Mouse (Mus musculus) adrenal gland, postnatal 4 days (tissue): Measurements from ENCODE around the gene Prr15l. TPM values are rescaled to one million over a fixed set of nuclear protein-coding genes. Genes with fewer than 3 reads are reported as not detected.

Experiments used
- DNase-seq, 2 experiments: peaks; one replicate each; pipeline ENCODE4 v3.0.0; 2021 to 2022; ENCODE audit warnings: low spot score in 2 of 2, mixed read lengths in 2 of 2
- total RNA-seq, 2 experiments: library from RNA; stranded (reverse); gene quantifications; 2 replicates each; pipeline ENCODE4 v1.2.3; 2021

Prr15l gene
- total RNA-seq, 2 experiments from 2014 or later, result 0.28 to 7.8 TPM

DNA sequence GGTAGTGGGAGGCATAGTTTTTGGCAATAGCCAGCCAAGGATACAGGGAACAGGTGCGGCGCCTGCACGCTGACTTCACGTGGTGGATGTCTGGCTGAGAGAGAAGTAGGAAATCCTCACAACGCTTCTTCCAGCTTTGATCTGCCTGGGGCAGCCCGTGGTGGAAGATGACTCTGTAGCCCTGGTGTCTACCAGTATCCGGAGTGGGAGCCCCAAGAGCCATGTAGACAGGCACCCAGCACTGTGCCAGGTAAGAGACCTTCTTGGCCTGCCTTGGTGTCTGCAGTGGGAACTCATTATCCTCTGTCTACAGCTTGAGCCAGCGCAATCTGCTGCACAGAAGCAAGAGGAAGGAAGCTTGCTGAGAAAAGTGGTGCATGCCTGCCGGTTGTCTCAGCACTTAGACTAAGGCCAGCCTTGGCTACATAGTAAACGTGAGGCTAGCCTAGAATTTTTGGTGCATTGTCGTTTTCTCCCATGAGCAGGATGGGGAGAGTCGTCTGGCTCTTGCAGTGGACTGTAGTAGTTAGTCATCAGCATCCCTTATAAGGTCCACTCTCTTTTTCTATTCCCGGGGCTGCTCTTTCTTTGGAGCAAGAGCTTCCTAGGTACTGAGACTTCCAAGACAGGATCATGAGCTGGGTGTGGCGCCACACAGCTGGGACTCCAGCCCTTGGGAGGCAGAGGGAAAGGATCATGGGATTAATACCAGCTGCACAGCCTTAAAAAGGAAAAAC lies 17.1 kb downstream of the Prr15l start:
- no peak for DNase-seq

DNA sequence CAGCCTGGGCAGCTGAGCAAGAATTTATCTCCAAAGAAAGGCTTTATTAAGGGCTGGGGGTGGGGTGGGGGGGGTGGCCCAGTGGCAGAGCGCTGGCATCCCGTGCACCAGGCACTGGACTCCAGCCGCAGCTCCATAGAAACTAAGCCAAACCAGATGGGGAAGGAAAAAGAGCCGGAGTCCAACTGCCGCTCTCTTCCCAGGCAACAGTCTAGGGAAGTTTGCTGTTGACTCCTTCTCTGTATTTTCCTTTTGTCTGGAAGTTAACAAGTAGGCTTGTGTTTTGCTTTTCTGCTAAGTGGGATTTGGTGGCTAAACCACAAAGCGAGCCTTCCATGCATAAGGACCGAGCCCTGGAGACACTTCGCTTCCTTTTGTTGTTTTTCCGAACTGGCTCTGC lies 18.6 kb downstream of the Prr15l start:
- DNase-seq, result no peak

GRCm38 (mm10) chr11:96947849-96948248 lies 19.9 kb downstream of the Prr15l start:
- DNase-seq, result no peak

GRCm38 (mm10) chr11:96950767-96951166 lies 22.9 kb downstream of the Prr15l start:
- no peak for DNase-seq

DNA sequence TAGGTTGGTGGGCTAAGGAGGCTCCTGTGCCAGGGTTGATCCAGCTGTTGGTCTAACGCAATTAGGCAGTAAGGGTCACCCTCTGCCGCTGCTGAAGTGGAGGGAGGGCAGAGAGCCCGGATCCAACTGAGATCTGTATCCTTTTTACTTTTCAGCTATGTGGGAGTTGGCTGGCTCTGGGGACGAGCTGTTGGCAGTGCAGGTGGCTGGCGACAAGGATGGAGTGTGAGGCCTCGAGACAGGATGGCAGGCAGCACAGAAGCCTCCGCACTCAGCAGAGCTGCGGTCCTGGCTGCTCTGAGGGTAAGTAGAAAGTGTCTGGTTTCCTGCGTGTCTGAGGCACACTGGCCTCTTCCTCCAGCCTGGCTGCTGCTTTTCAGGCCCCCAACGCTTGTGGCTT lies 24.5 kb downstream of the Prr15l start:
- DNase-seq, result no peak

GRCm38 (mm10) chr11:96952896-96953295 lies 25.0 kb downstream of the Prr15l start:
- no peak for DNase-seq

GRCm38 (mm10) chr11:96955094-96955493 lies 27.2 kb downstream of the Prr15l start:
- no peak for DNase-seq

- DNase-seq, result no peak
Measured at GRCm38 (mm10) chr11:96956009-96956724, 28.3 kb downstream of the Prr15l start.

- DNase-seq, result no peak
Measured at GRCm38 (mm10) chr11:96957061-96957805, 29.3 kb downstream of the Prr15l start.

GRCm38 (mm10) chr11:96963580-96963979 lies 35.7 kb downstream of the Prr15l start:
- DNase-seq, result peak; percentile 63 to 85

GRCm38 (mm10) chr11:96966172-96966571 lies 38.3 kb downstream of the Prr15l start:
- no peak for DNase-seq

DNA sequence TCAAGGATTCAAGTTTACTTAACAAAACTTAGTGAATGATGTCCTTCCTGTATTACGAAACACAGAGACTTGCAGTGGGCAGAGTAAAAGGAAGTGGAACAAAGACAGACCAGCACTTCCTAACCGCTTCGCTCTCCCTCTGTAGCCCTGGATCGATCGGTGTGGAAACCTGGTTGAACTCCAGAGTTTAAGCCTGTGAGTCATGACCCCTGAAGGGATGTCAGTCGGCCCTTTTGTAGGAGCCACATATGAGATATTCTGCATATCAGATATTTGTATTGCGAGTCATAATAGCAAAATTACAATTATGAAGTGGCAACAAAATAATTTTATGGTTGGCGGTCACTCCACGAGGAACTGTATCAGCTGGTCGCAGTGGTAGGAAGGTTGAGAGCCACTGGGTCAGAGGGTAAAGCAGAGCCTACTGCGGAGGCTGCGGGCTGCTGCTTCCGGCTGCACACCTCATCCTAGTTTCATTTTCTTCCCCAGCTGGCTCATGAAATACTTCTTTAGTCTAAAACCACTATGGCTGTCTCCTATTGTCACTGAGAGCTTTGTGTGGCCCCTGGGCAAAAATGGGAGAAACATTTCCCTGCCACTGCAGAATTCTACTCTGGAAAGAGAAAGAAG lies 39.1 kb downstream of the Prr15l start:
- DNase-seq, result no peak

DNA sequence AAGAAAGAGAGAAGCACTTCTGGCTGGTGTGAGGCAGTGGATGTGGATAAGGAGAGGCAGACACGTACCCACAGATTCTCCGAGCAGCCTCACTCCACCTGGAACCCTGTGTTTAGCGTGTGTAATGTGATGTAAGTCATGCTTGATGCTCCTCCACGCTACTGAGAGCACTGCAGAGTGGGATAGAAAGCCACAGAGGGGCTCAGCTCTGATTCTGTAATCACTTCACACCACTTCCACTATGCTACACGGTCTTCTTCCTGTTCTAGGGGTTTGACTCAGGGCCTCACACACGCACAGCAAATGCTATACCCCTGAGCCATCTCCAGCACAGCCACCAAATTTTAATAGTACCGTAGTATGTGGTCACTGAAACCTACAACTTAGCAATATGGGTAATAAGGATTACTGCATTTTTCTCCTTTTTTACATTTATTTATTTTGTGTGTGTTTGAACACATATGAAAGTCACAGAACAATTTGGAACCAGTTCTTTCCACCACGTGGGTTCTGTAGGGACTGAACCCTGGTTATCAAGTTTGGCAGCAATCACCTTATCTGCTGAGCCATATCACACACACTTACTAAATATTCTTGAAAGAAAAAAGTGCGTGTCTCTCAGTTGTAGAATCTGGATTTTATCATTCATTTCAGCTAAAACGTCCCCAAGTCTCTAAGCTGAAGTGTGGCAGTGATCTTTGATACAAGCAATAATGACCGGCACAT lies 39.8 kb downstream of the Prr15l start:
- no peak for DNase-seq

GRCm38 (mm10) chr11:96968476-96968875 lies 40.6 kb downstream of the Prr15l start:
- DNase-seq, result no peak

DNA sequence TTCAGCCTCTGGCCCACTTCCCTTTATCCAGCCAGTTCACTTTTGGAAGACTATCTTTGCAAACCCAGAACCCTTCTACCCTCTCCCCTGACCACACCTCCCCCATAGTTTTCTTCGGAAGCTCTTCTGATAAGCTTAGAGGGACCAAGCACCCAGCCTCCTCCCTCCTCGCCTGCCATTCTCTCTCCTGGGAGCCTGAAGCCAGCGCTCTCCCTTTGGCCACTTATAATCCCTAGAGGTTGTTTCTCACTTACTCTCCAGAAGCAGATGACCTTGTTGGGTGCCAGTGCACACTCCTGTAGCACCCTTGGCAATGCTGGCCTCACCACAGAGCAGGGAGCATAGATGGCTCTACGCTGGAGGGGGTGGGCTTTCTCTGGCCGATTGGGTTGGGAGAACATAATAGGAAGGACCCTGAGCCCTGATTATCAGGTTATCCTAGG lies 41.4 kb downstream of the Prr15l start:
- DNase-seq, result no peak

DNA sequence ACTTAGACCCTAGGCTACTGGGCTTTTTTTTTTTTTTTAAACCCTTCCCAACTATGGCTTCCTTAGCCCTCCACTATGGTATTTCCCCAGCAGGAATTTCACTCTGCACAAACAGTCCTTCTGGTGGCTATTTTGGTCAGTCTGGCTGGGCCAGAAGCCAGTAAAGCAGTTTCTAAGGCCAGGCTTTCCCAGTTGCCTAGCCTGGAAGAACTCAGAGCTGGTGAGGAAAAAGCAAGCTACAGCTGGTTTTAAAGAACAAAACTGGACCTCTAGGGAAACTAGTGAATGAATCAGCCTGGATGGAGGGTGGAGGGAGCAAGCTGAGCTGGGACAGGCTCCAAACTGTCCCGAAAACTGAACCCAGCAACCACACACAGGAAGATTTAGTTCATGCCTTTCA lies 41.8 kb downstream of the Prr15l start:
- DNase-seq, result no peak

GRCm38 (mm10) chr11:96970341-96970740 lies 42.4 kb downstream of the Prr15l start:
- no peak for DNase-seq

- DNase-seq, result no peak
Measured at GRCm38 (mm10) chr11:96972906-96973305, 45.0 kb downstream of the Prr15l start.

GRCm38 (mm10) chr11:96973426-96973964 lies 45.6 kb downstream of the Prr15l start:
- DNase-seq, result peak in 1 of 2 experiments; percentile 1

DNA sequence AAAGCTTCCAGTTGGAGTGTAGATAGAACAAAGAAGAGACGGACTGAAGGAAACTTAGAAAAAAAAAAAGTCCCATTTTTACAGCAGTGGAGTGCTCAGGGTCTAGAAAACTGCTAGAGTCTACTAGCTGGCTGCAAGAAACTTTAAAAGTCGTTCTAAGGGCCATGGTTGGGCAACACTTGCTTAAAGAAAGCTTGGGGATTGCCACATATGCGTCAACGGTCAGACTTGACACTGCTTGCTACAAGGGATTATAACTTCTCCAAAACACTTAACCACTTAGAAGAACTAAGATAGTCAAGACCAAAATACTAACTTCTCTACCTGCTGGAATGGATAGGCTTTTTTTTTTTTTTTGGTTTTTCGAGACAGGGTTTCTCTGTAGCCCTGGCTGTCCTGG lies 46.9 kb downstream of the Prr15l start:
- no peak for DNase-seq
